ENCODE assay signal across 13 mouse cellular contexts in the genomic region with DNA sequence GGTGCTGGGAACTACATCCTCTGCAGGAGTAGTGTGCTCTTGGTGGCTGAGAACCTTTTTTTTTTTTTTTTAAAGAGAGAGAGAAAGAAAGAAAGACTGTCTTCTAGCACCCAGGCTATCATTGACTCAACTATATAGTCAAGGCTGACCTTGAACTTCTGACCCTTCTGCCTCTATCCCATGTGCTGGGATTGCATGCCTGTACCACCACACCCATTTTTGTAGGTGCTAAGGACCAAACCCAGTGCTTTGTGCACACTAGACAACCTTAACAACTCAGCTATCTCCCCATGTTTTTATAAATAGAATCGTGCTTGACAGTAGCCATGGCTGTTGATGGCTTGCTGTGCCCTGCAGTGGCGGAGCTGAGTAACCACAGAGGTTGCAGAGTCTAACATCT.
"Had no signal": no experiment of that assay in that cellular context is flagged by ENCODE, and none has a peak within 500 bp of the region (broad histone marks: within the 10 kb centered on the region; RNA-seq: fewer than 3 reads in every experiment).

No protein-coding gene starts in this region.

- DNase-seq: kidney, postnatal 36 days; layer of hippocampus, adult 9-11 months; layer of hippocampus, postnatal 36 days; left cerebral cortex, postnatal 4 days; lung, adult 18-20 months; right cerebral cortex, adult 18-20 months; right cerebral cortex, postnatal 25 days; thymus, postnatal 36 days had no signal

- H3K4me2 ChIP-seq: limb, embryonic 13.5 days; midbrain, embryonic 12.5 days; neural tube, embryonic 15.5 days had no signal

- H3K9ac ChIP-seq: limb, embryonic 13.5 days; liver, embryonic 14.5 days; midbrain, embryonic 12.5 days; neural tube, embryonic 15.5 days had no signal

- H3K4me1 ChIP-seq: midbrain, embryonic 12.5 days had no signal

- H3K27me3 ChIP-seq: limb, embryonic 13.5 days; midbrain, embryonic 12.5 days; neural tube, embryonic 15.5 days had no signal

- H3K4me3 ChIP-seq: limb, embryonic 13.5 days; midbrain, embryonic 12.5 days; neural tube, embryonic 15.5 days had no signal

- H3K27ac ChIP-seq: kidney, postnatal 0 days; limb, embryonic 13.5 days; liver, embryonic 14.5 days; midbrain, embryonic 12.5 days; neural tube, embryonic 15.5 days had no signal

- H3K9me3 ChIP-seq: limb, embryonic 13.5 days; midbrain, embryonic 12.5 days; neural tube, embryonic 15.5 days had no signal
